Mouse (Mus musculus) liver, embryonic 13.5 days (tissue): Measurements from ENCODE around the gene Gm47995. TPM values are rescaled to one million over a fixed set of nuclear protein-coding genes. Genes with fewer than 3 reads are reported as not detected.

Experiments used
- ATAC-seq: fragments of 200-750 bp; cut with Nextera tagmentation; 2 replicates; pipeline ENCODE4 v1.8.0; 2017; ENCODE audit warnings: low read depth, mild to moderate bottlenecking, moderate number of reproducible peaks, moderate library complexity
- DNase-seq: peaks from one replicate; pipeline ENCODE4 v3.0.0; 2022
- H3K27ac ChIP-seq: fragments of 300-500 bp; sonication (generic); 2 replicates; pipeline ENCODE4 v1.5.1; 2015; ENCODE audit warnings: moderate library complexity, mild to moderate bottlenecking, inconsistent platforms
- H3K27me3 ChIP-seq: fragments of 300-500 bp; sonication (generic); 2 replicates; pipeline ENCODE4 v1.6.1; 2015; ENCODE audit warnings: mild to moderate bottlenecking, inconsistent platforms
- H3K36me3 ChIP-seq: fragments of 300-500 bp; sonication (generic); 2 replicates; pipeline ENCODE4 v1.6.1; 2015; ENCODE audit warnings: mild to moderate bottlenecking, inconsistent platforms
- H3K4me1 ChIP-seq: fragments of 300-500 bp; sonication (generic); replicated peaks from 2 replicates; pipeline ENCODE4 v1.6.1; 2015; ENCODE audit warnings: inconsistent platforms
- H3K4me2 ChIP-seq: fragments of 300-500 bp; sonication (generic); 2 replicates; pipeline ENCODE4 v1.6.1; 2015; ENCODE audit warnings: inconsistent platforms, mild to moderate bottlenecking, moderate library complexity
- H3K4me3 ChIP-seq: fragments of 300-500 bp; sonication (generic); replicated peaks from 2 replicates; pipeline ENCODE4 v1.5.1; 2015; ENCODE audit warnings: mild to moderate bottlenecking, inconsistent platforms
- H3K9ac ChIP-seq: fragments of 300-500 bp; sonication (generic); 2 replicates; pipeline ENCODE4 v1.6.1; 2015; ENCODE audit warnings: mild to moderate bottlenecking, inconsistent platforms
- H3K9me3 ChIP-seq: fragments of 300-500 bp; sonication (generic); replicated peaks from 2 replicates; pipeline ENCODE4 v1.6.1; 2016; ENCODE audit warnings: inconsistent platforms
- WGBS: fragments of 180-500 bp; shearing (Covaris S2); methylation state at CpG from one replicate; pipeline ENCODE4 v1.1.7; 2015; ENCODE audit not compliant: insufficient replicate concordance; 5-methylcytosine and 5-hydroxymethylcytosine counted together
- polyA plus RNA-seq: library from polyadenylated mRNA; unstranded; fragments of >200 nt; fragmentation: Nextera tagmentation; extraction: Ambion mirVana; gene quantifications from 2 replicates; pipeline ENCODE4 v1.2.1, GENCODE M21; 2015

Gene Gm47995
- polyA plus RNA-seq, 1 experiment from 2014 or later, result 0.68 TPM

GRCm38 (mm10) chr1:151233756-151234155, 35.5 kb downstream of the Gm47995 start:
- peaks cover 6% of the 10 kb centered on the region for H3K4me1 ChIP-seq
- H3K4me2 ChIP-seq, result no peak overlapping the region
- no peak overlapping the region for H3K9ac ChIP-seq
- WGBS, result 60% methylated on average over 3 of the region's 3 CpGs
- H3K4me3 ChIP-seq, result no peak overlapping the region
- H3K27me3 ChIP-seq, result no peaks in the 10 kb centered on the region
- ATAC-seq (no peak), DNase-seq (no peak)
- no peak overlapping the region for H3K27ac ChIP-seq
- H3K36me3 ChIP-seq, result no peaks in the 10 kb centered on the region
- H3K9me3 ChIP-seq, result no peaks in the 10 kb centered on the region

DNA sequence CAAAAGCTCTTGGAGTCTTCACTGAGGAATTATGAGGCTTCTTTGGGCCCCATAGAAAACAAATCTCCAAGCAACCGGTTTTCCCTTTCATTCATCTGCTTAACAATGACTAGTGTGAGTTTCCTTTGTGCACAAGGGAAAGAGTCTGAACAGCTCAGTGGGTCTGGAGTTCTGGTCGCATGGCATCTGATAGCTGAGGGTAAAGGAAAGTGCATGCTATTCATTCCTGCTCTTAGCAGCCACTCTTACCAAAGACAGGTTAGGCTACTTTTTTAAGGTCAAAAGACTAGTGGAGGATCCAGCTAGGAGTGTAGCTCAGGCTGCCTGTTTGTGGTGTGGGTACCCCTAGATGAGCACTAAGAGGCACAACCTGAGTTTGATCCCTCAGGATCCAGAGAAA, 37.3 kb downstream of the Gm47995 start:
- no peaks in the 10 kb centered on the region for H3K27me3 ChIP-seq
- H3K4me3 ChIP-seq, result no peak overlapping the region
- DNase-seq (no peak), ATAC-seq (no peak)
- no peaks in the 10 kb centered on the region for H3K9me3 ChIP-seq
- no peak overlapping the region for H3K27ac ChIP-seq
- H3K9ac ChIP-seq, result no peak overlapping the region
- H3K36me3 ChIP-seq, result no peaks in the 10 kb centered on the region
- peaks cover 8% of the 10 kb centered on the region for H3K4me1 ChIP-seq
- H3K4me2 ChIP-seq, result no peak overlapping the region
- 55% methylated on average over 2 of the region's 2 CpGs for WGBS

- no peak for ATAC-seq
- Histone ChIP-seq H3K27ac (no peak overlapping the region), H3K4me3 (no peak overlapping the region), H3K9me3 (no peaks in the 10 kb centered on the region), H3K4me2 (no peak overlapping the region), H3K9ac (no peak overlapping the region), H3K36me3 (no peaks in the 10 kb centered on the region), H3K27me3 (no peaks in the 10 kb centered on the region), H3K4me1 (peaks cover 8% of the 10 kb centered on the region)
- 55% methylated on average over 13 of the region's 13 CpGs for WGBS
- no peak for DNase-seq
Observed at GRCm38 (mm10) chr1:151236141-151236930, 38.1 kb downstream of the Gm47995 start.

DNA sequence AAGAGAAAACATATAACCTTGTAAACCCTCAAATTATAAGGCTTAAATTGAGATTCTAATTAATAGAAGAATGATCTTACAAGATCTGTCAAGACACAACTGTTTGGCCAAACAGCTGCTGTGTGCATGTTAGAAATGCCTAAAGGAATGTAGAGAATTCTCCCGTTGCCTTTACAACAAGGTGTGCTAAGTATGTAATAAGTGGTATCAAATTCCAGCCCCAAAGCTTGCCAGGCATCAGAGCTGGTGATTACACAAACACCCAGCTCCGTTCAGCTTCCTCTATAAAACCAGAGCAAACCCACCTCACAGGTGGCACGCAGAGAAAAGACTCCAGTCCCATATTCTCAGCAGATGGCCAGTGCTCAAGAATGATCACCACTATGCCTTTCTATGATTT, 39.5 kb downstream of the Gm47995 start:
- Histone ChIP-seq H3K36me3 (no peaks in the 10 kb centered on the region), H3K4me3 (no peak overlapping the region), H3K4me1 (peaks cover 8% of the 10 kb centered on the region), H3K9me3 (no peaks in the 10 kb centered on the region), H3K4me2 (no peak overlapping the region), H3K9ac (no peak overlapping the region), H3K27ac (no peak overlapping the region), H3K27me3 (no peaks in the 10 kb centered on the region)
- ATAC-seq (no peak), DNase-seq (no peak)
- WGBS, result 78% methylated on average over 3 of the region's 3 CpGs

GRCm38 (mm10) chr1:151243332-151243731, 45.1 kb downstream of the Gm47995 start:
- DNase-seq (no peak), ATAC-seq (no peak)
- WGBS, result 65% methylated on average over 4 of the region's 4 CpGs
- no peak overlapping the region for H3K4me3 ChIP-seq
- H3K9ac ChIP-seq, result no peak overlapping the region
- no peaks in the 10 kb centered on the region for H3K9me3 ChIP-seq
- no peak overlapping the region for H3K4me2 ChIP-seq
- H3K27me3 ChIP-seq, result no peaks in the 10 kb centered on the region
- no peak overlapping the region for H3K27ac ChIP-seq
- H3K36me3 ChIP-seq, result no peaks in the 10 kb centered on the region
- peaks cover 16% of the 10 kb centered on the region for H3K4me1 ChIP-seq

GRCm38 (mm10) chr1:151244013-151244412, 45.8 kb downstream of the Gm47995 start:
- H3K9ac ChIP-seq, result no peak overlapping the region
- peaks cover 9% of the 10 kb centered on the region for H3K4me1 ChIP-seq
- no peak overlapping the region for H3K4me3 ChIP-seq
- H3K36me3 ChIP-seq, result no peaks in the 10 kb centered on the region
- ATAC-seq (no peak), DNase-seq (no peak)
- H3K27ac ChIP-seq, result no peak overlapping the region
- no peaks in the 10 kb centered on the region for H3K9me3 ChIP-seq
- H3K27me3 ChIP-seq, result no peaks in the 10 kb centered on the region
- WGBS, result 86% methylated on average over 5 of the region's 5 CpGs
- H3K4me2 ChIP-seq, result no peak overlapping the region

DNA sequence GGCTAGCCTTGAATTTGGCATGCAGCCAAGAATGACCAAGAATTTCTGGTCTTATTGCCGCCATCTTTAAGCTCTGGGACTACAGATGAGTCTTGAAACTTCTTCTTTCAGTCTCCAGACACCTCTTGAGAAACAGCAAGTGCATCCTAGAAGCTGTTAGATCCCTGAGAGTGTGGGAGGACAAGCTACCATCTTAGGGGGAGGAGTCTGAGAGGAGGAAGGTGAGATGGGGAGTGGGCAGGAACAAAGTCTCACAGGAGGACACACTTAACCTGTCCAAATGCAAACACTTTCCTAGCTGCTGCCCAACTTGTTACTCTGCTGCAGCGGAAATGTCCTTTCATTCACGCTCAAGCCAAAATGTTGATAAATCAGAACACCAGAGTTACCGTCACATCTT, 46.5 kb downstream of the Gm47995 start:
- DNase-seq (no peak), ATAC-seq (no peak)
- Histone ChIP-seq H3K4me2 (no peak overlapping the region), H3K9ac (no peak overlapping the region), H3K36me3 (no peaks in the 10 kb centered on the region), H3K9me3 (no peaks in the 10 kb centered on the region), H3K4me1 (peaks cover 9% of the 10 kb centered on the region), H3K4me3 (no peak overlapping the region), H3K27me3 (no peaks in the 10 kb centered on the region), H3K27ac (no peak overlapping the region)
- WGBS, result 83% methylated on average over 4 of the region's 4 CpGs

GRCm38 (mm10) chr1:151245165-151245564, 46.9 kb downstream of the Gm47995 start:
- DNase-seq, result no peak
- no peaks in the 10 kb centered on the region for H3K27me3 ChIP-seq
- peaks cover 9% of the 10 kb centered on the region for H3K4me1 ChIP-seq
- no peaks in the 10 kb centered on the region for H3K9me3 ChIP-seq
- WGBS, result 51% methylated on average over 10 of the region's 10 CpGs
- no peak overlapping the region for H3K4me2 ChIP-seq
- no peaks in the 10 kb centered on the region for H3K36me3 ChIP-seq
- no peak overlapping the region for H3K9ac ChIP-seq
- no peak for ATAC-seq
- H3K27ac ChIP-seq, result no peak overlapping the region
- no peak overlapping the region for H3K4me3 ChIP-seq

- ATAC-seq (no peak), DNase-seq (no peak)
- Histone ChIP-seq H3K4me3 (no peak overlapping the region), H3K27me3 (no peaks in the 10 kb centered on the region), H3K4me2 (no peak overlapping the region), H3K9me3 (no peaks in the 10 kb centered on the region), H3K4me1 (peaks cover 13% of the 10 kb centered on the region), H3K9ac (no peak overlapping the region), H3K27ac (no peak overlapping the region), H3K36me3 (no peaks in the 10 kb centered on the region)
- 73% methylated on average over 2 of the region's 2 CpGs for WGBS
Observed at GRCm38 (mm10) chr1:151245846-151246245, 47.6 kb downstream of the Gm47995 start.

Other genes starting within 250 kb of the Gm47995 start
- gene Hmcn1, start 205.0 kb upstream of the Gm47995 start, polyA plus RNA-seq, result 1.9 and 2.6 TPM in 2 replicates
- 2.7 and 2.8 TPM in 2 replicates for gene Gm47985, start 15.9 kb upstream of the Gm47995 start, polyA plus RNA-seq
- 1.2 and 1.6 TPM in 2 replicates for gene Gm8947, start 6.1 kb upstream of the Gm47995 start, polyA plus RNA-seq
- 0.31 and 0.66 TPM in 2 replicates for gene 3110040M04Rik, start 5.7 kb downstream of the Gm47995 start, polyA plus RNA-seq
- 0.36 and 0.63 TPM in 2 replicates for gene Gm47996, start 11.7 kb downstream of the Gm47995 start, polyA plus RNA-seq
- gene Ivns1abp, start 146.0 kb downstream of the Gm47995 start, polyA plus RNA-seq, result 86.4 and 112 TPM in 2 replicates
- gene Swt1, start 230.0 kb downstream of the Gm47995 start, polyA plus RNA-seq, result 18.7 and 30.1 TPM in 2 replicates
- gene Trmt1l, start 230.1 kb downstream of the Gm47995 start, polyA plus RNA-seq, result 18.9 and 21.7 TPM in 2 replicates